Mouse (Mus musculus): ENCODE results near the gene Cul4a. TPM values are rescaled to one million over a fixed set of nuclear protein-coding genes. Genes with fewer than 3 reads are reported as not detected.
"Not testable (repeated sequence)": the region's sequence is repeated elsewhere in the genome, so short reads cannot be mapped to it uniquely, and the experiment has no call there.

Cul4a gene
- total RNA-seq (2018; cell fraction: chromatin; rRNA removed), result 100 to 1,000 TPM in 19 of 26 experiments, 10 to 100 TPM in 7; 77.6 to 159 (median 112) TPM
- total RNA-seq (2018; cell fraction: cytosol; rRNA removed), result 10 to 100 TPM; 30.4 to 54.8 (median 41.2) TPM
- 100 to 1,000 TPM in 8 of 26 experiments, 10 to 100 TPM in 18; 55.1 to 132 (median 86.8) TPM for total RNA-seq (2018; cell fraction: nucleus; rRNA removed)
- polyA plus RNA-seq (2018), result 36.8 to 51.4 TPM (median 43.9 TPM) in 3 replicates

- peak within 1 kb of the TSS; percentile 58 for H3K27ac ChIP-seq
- H3K4me3 ChIP-seq (ENCODE audit: inconsistent target), result peak within 1 kb of the TSS; percentile 88
- 1% methylated on average over 73 of the region's 87 CpGs for WGBS (ENCODE audit: missing documents)
- peaks cover 86% of the 10 kb centered on the region for H3K79me2 ChIP-seq (ENCODE audit: inconsistent target)
- H3K36me3 ChIP-seq (ENCODE audit: inconsistent target), result no peaks in the 10 kb centered on the region
Observed at GRCm38 (mm10) chr8:13105087-13105881, at the start of gene Cul4a, which contains the start of gene Pcid2. TSS of gene Cul4a (plus strand) at chr8:13105621. TSS of gene Pcid2 (minus strand) at chr8:13105459.

GRCm38 (mm10) chr8:13057351-13057750 lies 48.1 kb upstream of the Cul4a start:
- H3K79me2 ChIP-seq (ENCODE audit: inconsistent target), result no peaks in the 10 kb centered on the region
- H3K4me3 ChIP-seq (ENCODE audit: inconsistent target), result no peak overlapping the region
- WGBS (ENCODE audit: missing documents), result 92% methylated on average over 4 of the region's 4 CpGs
- no peaks in the 10 kb centered on the region for H3K36me3 ChIP-seq (ENCODE audit: inconsistent target)
- H3K27ac ChIP-seq, result no peak overlapping the region

GRCm38 (mm10) chr8:13060441-13061150 lies 44.8 kb upstream of the Cul4a start, which contains the start of gene Proz:
TSS of gene Proz (plus strand) at chr8:13060914.
- 87% methylated on average over 17 of the region's 17 CpGs for WGBS (ENCODE audit: missing documents)
- H3K36me3 ChIP-seq (ENCODE audit: inconsistent target), result no peaks in the 10 kb centered on the region
- H3K79me2 ChIP-seq (ENCODE audit: inconsistent target), result no peaks in the 10 kb centered on the region
- H3K27ac ChIP-seq, result no peak within 1 kb of the TSS
- no peak within 1 kb of the TSS for H3K4me3 ChIP-seq (ENCODE audit: inconsistent target)

- no peak overlapping the region for H3K27ac ChIP-seq
- H3K4me3 ChIP-seq (ENCODE audit: inconsistent target), result no peak overlapping the region
- no peaks in the 10 kb centered on the region for H3K36me3 ChIP-seq (ENCODE audit: inconsistent target)
- 69% methylated on average over 16 of the region's 16 CpGs for WGBS (ENCODE audit: missing documents)
- no peaks in the 10 kb centered on the region for H3K79me2 ChIP-seq (ENCODE audit: inconsistent target)
Observed at GRCm38 (mm10) chr8:13063112-13063511, 42.3 kb upstream of the Cul4a start.

- H3K4me3 ChIP-seq (ENCODE audit: inconsistent target), result no peak overlapping the region
- over 99% methylated on average over 11 of the region's 11 CpGs for WGBS (ENCODE audit: missing documents)
- no peak overlapping the region for H3K27ac ChIP-seq
- H3K79me2 ChIP-seq (ENCODE audit: inconsistent target), result no peaks in the 10 kb centered on the region
- H3K36me3 ChIP-seq (ENCODE audit: inconsistent target), result peaks cover 30% of the 10 kb centered on the region
Observed at GRCm38 (mm10) chr8:13073255-13073654, 32.2 kb upstream of the Cul4a start.

- H3K4me3 ChIP-seq (ENCODE audit: inconsistent target), result no peak overlapping the region
- H3K79me2 ChIP-seq (ENCODE audit: inconsistent target), result no peaks in the 10 kb centered on the region
- H3K27ac ChIP-seq, result no peak overlapping the region
- 27% methylated on average over 8 of the region's 8 CpGs for WGBS (ENCODE audit: missing documents)
- peaks cover 47% of the 10 kb centered on the region for H3K36me3 ChIP-seq (ENCODE audit: inconsistent target)
Observed at GRCm38 (mm10) chr8:13075044-13075443, 30.4 kb upstream of the Cul4a start.

GRCm38 (mm10) chr8:13075579-13075978 lies 29.8 kb upstream of the Cul4a start:
- WGBS (ENCODE audit: missing documents), result 100% methylated on average over 1 of the region's 1 CpGs
- peaks cover 52% of the 10 kb centered on the region for H3K36me3 ChIP-seq (ENCODE audit: inconsistent target)
- H3K79me2 ChIP-seq (ENCODE audit: inconsistent target); H3K4me3 ChIP-seq (ENCODE audit: inconsistent target); H3K27ac ChIP-seq: not testable (repeated sequence)

- H3K4me3 ChIP-seq (ENCODE audit: inconsistent target), result no peak overlapping the region
- H3K36me3 ChIP-seq (ENCODE audit: inconsistent target), result peaks cover 72% of the 10 kb centered on the region
- H3K27ac ChIP-seq, result no peak overlapping the region
- no peaks in the 10 kb centered on the region for H3K79me2 ChIP-seq (ENCODE audit: inconsistent target)
- 90% methylated on average over 7 of the region's 7 CpGs for WGBS (ENCODE audit: missing documents)
Observed at GRCm38 (mm10) chr8:13077542-13077941, 27.9 kb upstream of the Cul4a start.

- Histone ChIP-seq H3K27ac (peak overlapping the region; percentile 58), H3K79me2 (ENCODE audit: inconsistent target) (peaks cover 82% of the 10 kb centered on the region), H3K36me3 (ENCODE audit: inconsistent target) (peaks cover 5% of the 10 kb centered on the region; the same call in 1 of the 2 replicates), H3K4me3 (ENCODE audit: inconsistent target) (peak overlapping the region; percentile 88)
- under 1% methylated on average over 45 of the region's 45 CpGs for WGBS (ENCODE audit: missing documents)
Observed at GRCm38 (mm10) chr8:13104691-13105086, 732 bp upstream of the Cul4a start.

- H3K36me3 ChIP-seq (ENCODE audit: inconsistent target), result no peaks in the 10 kb centered on the region
- peak overlapping the region; percentile 32 for H3K4me3 ChIP-seq (ENCODE audit: inconsistent target)
- peaks cover 86% of the 10 kb centered on the region for H3K79me2 ChIP-seq (ENCODE audit: inconsistent target)
- WGBS (ENCODE audit: missing documents), result under 1% methylated on average over 61 of the region's 63 CpGs
- H3K27ac ChIP-seq, result no peak overlapping the region
Observed at GRCm38 (mm10) chr8:13105908-13106551, 609 bp downstream of the Cul4a start.

GRCm38 (mm10) chr8:13107990-13108638 lies 2.7 kb downstream of the Cul4a start:
- Histone ChIP-seq H3K36me3 (ENCODE audit: inconsistent target) (no peaks in the 10 kb centered on the region), H3K79me2 (ENCODE audit: inconsistent target) (peaks cover 86% of the 10 kb centered on the region), H3K4me3 (ENCODE audit: inconsistent target) (no peak overlapping the region), H3K27ac (no peak overlapping the region)
- 97% methylated on average over 13 of the region's 13 CpGs for WGBS (ENCODE audit: missing documents)

GRCm38 (mm10) chr8:13108967-13109366 lies 3.5 kb downstream of the Cul4a start:
- peaks cover 86% of the 10 kb centered on the region for H3K79me2 ChIP-seq (ENCODE audit: inconsistent target)
- H3K27ac ChIP-seq, result no peak overlapping the region
- no peak overlapping the region for H3K4me3 ChIP-seq (ENCODE audit: inconsistent target)
- no peaks in the 10 kb centered on the region for H3K36me3 ChIP-seq (ENCODE audit: inconsistent target)
- 93% methylated on average over 8 of the region's 8 CpGs for WGBS (ENCODE audit: missing documents)

- peaks cover 86% of the 10 kb centered on the region for H3K79me2 ChIP-seq (ENCODE audit: inconsistent target)
- H3K4me3 ChIP-seq (ENCODE audit: inconsistent target), result no peak overlapping the region
- H3K27ac ChIP-seq, result no peak overlapping the region
- 100% methylated on average over 1 of the region's 1 CpGs for WGBS (ENCODE audit: missing documents)
- H3K36me3 ChIP-seq (ENCODE audit: inconsistent target), result no peaks in the 10 kb centered on the region
Observed at GRCm38 (mm10) chr8:13109416-13109960, 4.1 kb downstream of the Cul4a start.

- H3K79me2 ChIP-seq (ENCODE audit: inconsistent target), result peaks cover 92% of the 10 kb centered on the region
- H3K4me3 ChIP-seq (ENCODE audit: inconsistent target), result no peak overlapping the region
- no peak overlapping the region for H3K27ac ChIP-seq
- H3K36me3 ChIP-seq (ENCODE audit: inconsistent target), result 0 out of 2 replicates have a peak, but pooled peaks cover 4% of the 10 kb centered on the region
- whole genome bisulfite sequencing (ENCODE audit: missing documents), result 96% methylated on average over 11 of the region's 11 CpGs
Observed at GRCm38 (mm10) chr8:13111917-13112316, 6.5 kb downstream of the Cul4a start.

All from macrophage (primary cell).